Mouse (Mus musculus): ENCODE measurements around the gene Khk. TPM values are rescaled to one million over a fixed set of nuclear protein-coding genes. Genes with fewer than 3 reads are reported as not detected.

Khk gene
- not detected for polyA plus RNA-seq (2014; fragmentation: Illumina TruSeq; extraction: RNeasy Lipid Tissue Mini Kit (QIAGEN cat#74804))

GRCm38 (mm10) chr5:30921256-30922033 lies at the start of gene Khk:
TSS of gene Khk (plus strand) at chr5:30921431.

GRCm38 (mm10) chr5:30888337-30889087 lies 32.7 kb upstream of the Khk start, which contains the start of gene Agbl5:
TSS of gene Agbl5 (plus strand) at chr5:30888694.

GRCm38 (mm10) chr5:30907413-30908059 lies 13.7 kb upstream of the Khk start, which contains the start of gene Ost4:
TSS of gene Ost4 (minus strand) at chr5:30907788.

GRCm38 (mm10) chr5:30913060-30913841 lies 8.0 kb upstream of the Khk start, which contains the start of gene Emilin1:
TSS of gene Emilin1 (plus strand) at chr5:30913402.

GRCm38 (mm10) chr5:30944956-30945781 lies 23.9 kb downstream of the Khk start, which contains the start of gene Cgref1:
TSS of gene Cgref1 (minus strand) at chr5:30945591.

GRCm38 (mm10) chr5:30959966-30960501 lies 38.8 kb downstream of the Khk start, which contains the start of gene Preb:
TSS of gene Preb (minus strand) at chr5:30960361.

GRCm38 (mm10) chr5:30968416-30968815 lies 47.2 kb downstream of the Khk start, which contains the start of gene Tcf23:
TSS of gene Tcf23 (plus strand) at chr5:30968662.

Other genes starting within 250 kb of the Khk start
- gene Dpysl5, start 209.9 kb upstream of the Khk start, polyA plus RNA-seq (2014; fragmentation: Illumina TruSeq; extraction: RNeasy Lipid Tissue Mini Kit (QIAGEN cat#74804)) = 5.2 TPM
- gene Mapre3, start 106.8 kb upstream of the Khk start, polyA plus RNA-seq (2014; fragmentation: Illumina TruSeq; extraction: RNeasy Lipid Tissue Mini Kit (QIAGEN cat#74804)) = 8.6 TPM
- gene Tmem214, start 53.4 kb upstream of the Khk start, polyA plus RNA-seq (2014; fragmentation: Illumina TruSeq; extraction: RNeasy Lipid Tissue Mini Kit (QIAGEN cat#74804)) = 29.0 TPM
- 4.3 TPM for gene Agbl5, start 32.7 kb upstream of the Khk start, polyA plus RNA-seq (2014; fragmentation: Illumina TruSeq; extraction: RNeasy Lipid Tissue Mini Kit (QIAGEN cat#74804))
- 209 TPM for gene Ost4, start 13.6 kb upstream of the Khk start, polyA plus RNA-seq (2014; fragmentation: Illumina TruSeq; extraction: RNeasy Lipid Tissue Mini Kit (QIAGEN cat#74804))
- gene Emilin1, start 8.0 kb upstream of the Khk start, polyA plus RNA-seq (2014; fragmentation: Illumina TruSeq; extraction: RNeasy Lipid Tissue Mini Kit (QIAGEN cat#74804)) = not detected
- not detected for gene Cgref1, start 24.2 kb downstream of the Khk start, polyA plus RNA-seq (2014; fragmentation: Illumina TruSeq; extraction: RNeasy Lipid Tissue Mini Kit (QIAGEN cat#74804))
- 11.1 TPM for gene Preb, start 38.9 kb downstream of the Khk start, polyA plus RNA-seq (2014; fragmentation: Illumina TruSeq; extraction: RNeasy Lipid Tissue Mini Kit (QIAGEN cat#74804))
- 4.5 TPM for gene Tcf23, start 47.2 kb downstream of the Khk start, polyA plus RNA-seq (2014; fragmentation: Illumina TruSeq; extraction: RNeasy Lipid Tissue Mini Kit (QIAGEN cat#74804))
- gene Atraid, start 126.9 kb downstream of the Khk start, polyA plus RNA-seq (2014; fragmentation: Illumina TruSeq; extraction: RNeasy Lipid Tissue Mini Kit (QIAGEN cat#74804)) = 77.8 TPM
- gene Slc5a6, start 127.5 kb downstream of the Khk start, polyA plus RNA-seq (2014; fragmentation: Illumina TruSeq; extraction: RNeasy Lipid Tissue Mini Kit (QIAGEN cat#74804)) = 1.9 TPM
- gene Cad, start 133.3 kb downstream of the Khk start, polyA plus RNA-seq (2014; fragmentation: Illumina TruSeq; extraction: RNeasy Lipid Tissue Mini Kit (QIAGEN cat#74804)) = 1.7 TPM
- gene Dnajc5g, start 184.9 kb downstream of the Khk start, polyA plus RNA-seq (2014; fragmentation: Illumina TruSeq; extraction: RNeasy Lipid Tissue Mini Kit (QIAGEN cat#74804)) = 0.97 TPM
- gene Slc30a3, start 186.8 kb downstream of the Khk start, polyA plus RNA-seq (2014; fragmentation: Illumina TruSeq; extraction: RNeasy Lipid Tissue Mini Kit (QIAGEN cat#74804)) = not detected
- gene Trim54, start 195.3 kb downstream of the Khk start, polyA plus RNA-seq (2014; fragmentation: Illumina TruSeq; extraction: RNeasy Lipid Tissue Mini Kit (QIAGEN cat#74804)) = not detected
- gene Ucn, start 217.4 kb downstream of the Khk start, polyA plus RNA-seq (2014; fragmentation: Illumina TruSeq; extraction: RNeasy Lipid Tissue Mini Kit (QIAGEN cat#74804)) = not detected
- gene Mpv17, start 232.8 kb downstream of the Khk start, polyA plus RNA-seq (2014; fragmentation: Illumina TruSeq; extraction: RNeasy Lipid Tissue Mini Kit (QIAGEN cat#74804)) = 41.7 TPM

Measured in ovary, adult 10 weeks (tissue).